Mouse (Mus musculus) kidney, adult 11 months (tissue): ENCODE measurements around the gene Plch1.

Experiments
- DNase-seq: peaks from one replicate; pipeline ENCODE4 v3.0.0; 2022

Plch1 gene

GRCm38 (mm10) chr3:63899309-63899695 is at the start of gene Plch1:
Plch1 (minus strand) TSS chr3:63899472.
- DNase-seq: peak; percentile 46

- no peak for DNase-seq
Measured at GRCm38 (mm10) chr3:63941204-63941850, 42.1 kb upstream of the Plch1 start.

- DNase-seq: no peak
Measured at GRCm38 (mm10) chr3:63938928-63939327, 39.7 kb upstream of the Plch1 start.

GRCm38 (mm10) chr3:63928878-63929859 is 29.9 kb upstream of the Plch1 start, which contains the start of gene E130311K13Rik:
E130311K13Rik (minus strand) TSS chr3:63929472.
- peak; percentile 89 for DNase-seq

- peak; percentile 16 for DNase-seq
Measured at GRCm38 (mm10) chr3:63919634-63920033, 20.4 kb upstream of the Plch1 start.

GRCm38 (mm10) chr3:63910301-63910700 is 11.0 kb upstream of the Plch1 start:
- no peak for DNase-seq

GRCm38 (mm10) chr3:63905241-63905640 is 6.0 kb upstream of the Plch1 start:
- no peak for DNase-seq

- peak; percentile 9 for DNase-seq
Measured at GRCm38 (mm10) chr3:63904157-63904556, 4.9 kb upstream of the Plch1 start.

GRCm38 (mm10) chr3:63900021-63900571 is 824 bp upstream of the Plch1 start:
- DNase-seq: peak; percentile 4

- peak; percentile 82 for DNase-seq
Measured at GRCm38 (mm10) chr3:63898581-63899308, 527 bp downstream of the Plch1 start.

- no peak for DNase-seq
Measured at GRCm38 (mm10) chr3:63897177-63897576, 2.1 kb downstream of the Plch1 start.

GRCm38 (mm10) chr3:63896303-63896702 is 3.0 kb downstream of the Plch1 start:
- DNase-seq: no peak

GRCm38 (mm10) chr3:63895786-63896185 is 3.5 kb downstream of the Plch1 start:
- DNase-seq: no peak

- DNase-seq: peak; percentile 62
Measured at GRCm38 (mm10) chr3:63893677-63894076, 5.6 kb downstream of the Plch1 start.

GRCm38 (mm10) chr3:63892154-63892553 is 7.1 kb downstream of the Plch1 start:
- DNase-seq: no peak

GRCm38 (mm10) chr3:63881065-63881464 is 18.2 kb downstream of the Plch1 start:
- no peak for DNase-seq

GRCm38 (mm10) chr3:63878995-63879666 is 20.1 kb downstream of the Plch1 start:
- no peak for DNase-seq

- no peak for DNase-seq
Measured at GRCm38 (mm10) chr3:63872818-63873217, 26.5 kb downstream of the Plch1 start.

- DNase-seq: no peak
Measured at GRCm38 (mm10) chr3:63871249-63871648, 28.0 kb downstream of the Plch1 start.

- DNase-seq: no peak
Measured at GRCm38 (mm10) chr3:63868285-63868684, 31.0 kb downstream of the Plch1 start.

- no peak for DNase-seq
Measured at GRCm38 (mm10) chr3:63865069-63865468, 34.2 kb downstream of the Plch1 start.

GRCm38 (mm10) chr3:63862716-63863115 is 36.6 kb downstream of the Plch1 start:
- DNase-seq: no peak
